In genomic region chr6:122591027-122591758, GRCm38 (mm10) we compare ENCODE assay signal across 21 mouse cellular contexts. TPM values are rescaled to one million over a fixed set of nuclear protein-coding genes. Genes with fewer than 3 reads are reported as not detected.
"Had no signal": no experiment of that assay in that cellular context is flagged by ENCODE, and none has a peak within 500 bp of the region (broad histone marks: within the 10 kb centered on the region; RNA-seq: fewer than 3 reads in every experiment).

No protein-coding gene starts in this region.

- H3K9me3 ChIP-seq: limb, embryonic 13.5 days; midbrain, embryonic 12.5 days had no signal

- H3K36me3 ChIP-seq: limb, embryonic 13.5 days; midbrain, embryonic 12.5 days had no signal

- H3K27ac ChIP-seq: kidney, postnatal 0 days; layer of hippocampus, adult 2 months; limb, embryonic 13.5 days; liver, embryonic 14.5 days; midbrain, embryonic 12.5 days had no signal

- H3K27me3 ChIP-seq: limb, embryonic 13.5 days; midbrain, embryonic 12.5 days had no signal

- H3K4me3 ChIP-seq: layer of hippocampus, adult 2 months; limb, embryonic 13.5 days; midbrain, embryonic 12.5 days had no signal

- H3K4me1 ChIP-seq: limb, embryonic 13.5 days; midbrain, embryonic 12.5 days had no signal

- DNase-seq: kidney, adult 9 months; kidney, postnatal 36 days; left cerebral cortex, postnatal 4 days; lung, adult 18-20 months; right cerebral cortex, adult 18-20 months; right cerebral cortex, postnatal 25 days; thymus, postnatal 14 days had no signal

- H3K4me2 ChIP-seq: limb, embryonic 13.5 days; midbrain, embryonic 12.5 days had no signal

- H3K9ac ChIP-seq: limb, embryonic 13.5 days; liver, embryonic 14.5 days; midbrain, embryonic 12.5 days had no signal

RNA-seq across cellular contexts. Expression of gene Gdf3, which starts 18.7 kb away (rescaled TPM):
- total RNA-seq: layer of hippocampus, adult 2 months; layer of hippocampus, postnatal 10 days; left cerebral cortex, adult 18-20 months; left cerebral cortex, postnatal 10 days; left cerebral cortex, postnatal 4 days; liver, adult 2 months; midbrain, postnatal 0 days had no signal
- polyA plus RNA-seq: kidney, postnatal 0 days; midbrain, embryonic 12.5 days; midbrain, postnatal 0 days; neural tube, embryonic 14.5 days; stomach, embryonic 14.5 days had no signal

RNA-seq across cellular contexts. Expression of gene Dppa3, which starts 35.0 kb away (rescaled TPM):
- total RNA-seq: layer of hippocampus, adult 2 months; layer of hippocampus, postnatal 10 days; left cerebral cortex, adult 18-20 months; left cerebral cortex, postnatal 10 days; left cerebral cortex, postnatal 4 days; liver, adult 2 months; megakaryocyte-erythroid progenitor cell, adult 5-6 weeks; midbrain, postnatal 0 days had no signal
- polyA plus RNA-seq: kidney, postnatal 0 days; limb, embryonic 13.5 days; liver, adult 2 months; liver, embryonic 14.5 days; midbrain, embryonic 12.5 days; midbrain, postnatal 0 days; neural tube, embryonic 14.5 days; stomach, embryonic 14.5 days had no signal

RNA-seq across cellular contexts. Expression of gene Aicda, which starts 37.6 kb away (rescaled TPM):
- total RNA-seq: layer of hippocampus, adult 2 months; layer of hippocampus, postnatal 10 days; left cerebral cortex, adult 18-20 months; left cerebral cortex, postnatal 10 days; liver, adult 2 months; megakaryocyte-erythroid progenitor cell, adult 5-6 weeks had no signal
- polyA plus RNA-seq: kidney, postnatal 0 days; liver, adult 2 months; liver, embryonic 14.5 days; lung, embryonic 16.5 days; midbrain, embryonic 12.5 days; stomach, embryonic 14.5 days had no signal
